Mouse (Mus musculus): ENCODE results near the gene Stxbp5. TPM values are rescaled to one million over a fixed set of nuclear protein-coding genes. Genes with fewer than 3 reads are reported as not detected.

Stxbp5 gene
- total and polyA plus RNA-seq, 3 experiments, result 9.8 to 20.1 (median 11.2) TPM

GRCm38 (mm10) chr10:9872143-9872542, 28.7 kb downstream of the Stxbp5 start:
- in situ Hi-C loops (cut with MboI; ENCODE audit: low pct_ligation_motif_present, low pct_unique_long_range_greater_than_20kb, low sequenced_read_pairs), result no loop called here
- Histone ChIP-seq H3K9ac (ENCODE audit: insufficient read depth, low read depth) (no peak overlapping the region), H3K4me2 (ENCODE audit: insufficient read depth, low read depth, poor library complexity, severe bottlenecking) (no peak overlapping the region), H3K79me2 (replicated peaks; ENCODE audit: control insufficient read depth, extremely low read depth, insufficient read depth, poor library complexity, severe bottlenecking) (no peaks in the 10 kb centered on the region), H3K9me3 (replicated peaks; ENCODE audit: low read length) (no peaks in the 10 kb centered on the region), H3K27ac (ENCODE audit: insufficient read depth, low read depth) (no peak overlapping the region), H3K4me1 (ENCODE audit: control insufficient read depth in 1 of 2, insufficient read depth in 2 of 2) (peaks cover 0 to 6% of the 10 kb centered on the region in 2 experiments; a peak in 1 of 4 replicates), H3K4me3 (replicated peaks in 1 of 3; ENCODE audit: low read depth in 2 of 3, low read length in 2 of 3, poor library complexity in 1 of 3) (no peak overlapping the region), H3K36me3 (replicated peaks in 1 of 2; ENCODE audit: control insufficient read depth in 1 of 2, insufficient read depth in 1 of 2, low read length in 1 of 2) (peaks cover 0 to 34% of the 10 kb centered on the region in 2 experiments), H3K27me3 (replicated peaks) (no peaks in the 10 kb centered on the region)
- dilution Hi-C loops (cut with MboI; ENCODE audit: extremely low pct_ligation_motif_present, extremely low pct_unique_long_range_greater_than_20kb, low sequenced_read_pairs), result no loop called here
- DNase-seq (ENCODE audit: extremely low read depth), result peak; percentile 19
- TF ChIP-seq MEF2A (IDR thresholded peaks at IDR 0.05; ENCODE audit: borderline replicate concordance, low read depth, low read length) (no peak), RAD21 (IDR thresholded peaks at IDR 0.05; ENCODE audit: low read depth, low read length) (peak; percentile 56), CTCF (conservative IDR thresholded peaks at IDR 0.05 in 1 of 2, IDR thresholded peaks at IDR 0.05 in 1 of 2; ENCODE audit: low read depth in 2 of 2, low read length in 2 of 2) (peak in 1 of 2 experiments; percentile 53; a peak in 2 of 4 replicates), SMC3 (IDR thresholded peaks at IDR 0.05; ENCODE audit: low read depth, low read length) (peak; percentile 20; the same call in 1 of the 2 replicates)

- Histone ChIP-seq H3K79me2 (replicated peaks; ENCODE audit: control insufficient read depth, extremely low read depth, insufficient read depth, poor library complexity, severe bottlenecking) (no peaks in the 10 kb centered on the region), H3K36me3 (replicated peaks in 1 of 2; ENCODE audit: control insufficient read depth in 1 of 2, insufficient read depth in 1 of 2, low read length in 1 of 2) (peaks cover 0 to 28% of the 10 kb centered on the region in 2 experiments), H3K4me1 (ENCODE audit: control insufficient read depth in 1 of 2, insufficient read depth in 2 of 2) (no peaks in the 10 kb centered on the region; a peak in 1 of 4 replicates), H3K27ac (ENCODE audit: insufficient read depth, low read depth) (no peak overlapping the region), H3K27me3 (replicated peaks) (no peaks in the 10 kb centered on the region), H3K4me2 (ENCODE audit: insufficient read depth, low read depth, poor library complexity, severe bottlenecking) (no peak overlapping the region), H3K4me3 (replicated peaks in 1 of 3; ENCODE audit: low read depth in 2 of 3, low read length in 2 of 3, poor library complexity in 1 of 3) (no peak overlapping the region), H3K9me3 (replicated peaks; ENCODE audit: low read length) (no peaks in the 10 kb centered on the region), H3K9ac (ENCODE audit: insufficient read depth, low read depth) (no peak overlapping the region)
- dilution Hi-C loops (cut with MboI; ENCODE audit: extremely low pct_ligation_motif_present, extremely low pct_unique_long_range_greater_than_20kb, low sequenced_read_pairs), result no loop called here
- in situ Hi-C loops (cut with MboI; ENCODE audit: low pct_ligation_motif_present, low pct_unique_long_range_greater_than_20kb, low sequenced_read_pairs), result no loop called here
- TF ChIP-seq SMC3 (IDR thresholded peaks at IDR 0.05; ENCODE audit: low read depth, low read length) (no peak), ZKSCAN1 (IDR thresholded peaks at IDR 0.05; ENCODE audit: borderline replicate concordance, low read depth, low read length) (no peak), NELFE (IDR thresholded peaks at IDR 0.05; ENCODE audit: low read depth, low read length) (no peak), ZC3H11A (IDR thresholded peaks at IDR 0.05; ENCODE audit: low read depth, low read length) (no peak), NRF1 (IDR thresholded peaks at IDR 0.05; ENCODE audit: low read depth, low read length) (no peak), ZMIZ1 (IDR thresholded peaks at IDR 0.05; ENCODE audit: low read depth, low read length) (no peak), EP300 (IDR thresholded peaks at IDR 0.05; ENCODE audit: low read length) (no peak)
- DNase-seq (ENCODE audit: extremely low read depth), result no peak
Measured at GRCm38 (mm10) chr10:9866793-9867579, 33.9 kb downstream of the Stxbp5 start.

GRCm38 (mm10) chr10:9860022-9860421, 40.9 kb downstream of the Stxbp5 start:
- peaks cover 4 to 48% of the 10 kb centered on the region in 2 experiments for H3K36me3 ChIP-seq (replicated peaks in 1 of 2; ENCODE audit: control insufficient read depth in 1 of 2, insufficient read depth in 1 of 2, low read length in 1 of 2)
- H3K9me3 ChIP-seq (replicated peaks; ENCODE audit: low read length), result peaks cover 4% of the 10 kb centered on the region
- no peak overlapping the region for H3K4me3 ChIP-seq (replicated peaks in 1 of 3; ENCODE audit: low read depth in 2 of 3, low read length in 2 of 3, poor library complexity in 1 of 3)
- no peaks in the 10 kb centered on the region for H3K79me2 ChIP-seq (replicated peaks; ENCODE audit: control insufficient read depth, extremely low read depth, insufficient read depth, poor library complexity, severe bottlenecking)
- peaks cover 2 to 14% of the 10 kb centered on the region in 2 experiments; a peak in 3 of 4 replicates for H3K4me1 ChIP-seq (ENCODE audit: control insufficient read depth in 1 of 2, insufficient read depth in 2 of 2)
- dilution Hi-C loops (cut with MboI; ENCODE audit: extremely low pct_ligation_motif_present, extremely low pct_unique_long_range_greater_than_20kb, low sequenced_read_pairs) (no loop called here), in situ Hi-C loops (cut with MboI; ENCODE audit: low pct_ligation_motif_present, low pct_unique_long_range_greater_than_20kb, low sequenced_read_pairs) (no loop called here)
- no peak overlapping the region for H3K27ac ChIP-seq (ENCODE audit: insufficient read depth, low read depth)
- H3K27me3 ChIP-seq (replicated peaks), result no peaks in the 10 kb centered on the region
- DNase-seq (ENCODE audit: extremely low read depth), result no peak
- no peak overlapping the region for H3K4me2 ChIP-seq (ENCODE audit: insufficient read depth, low read depth, poor library complexity, severe bottlenecking)
- H3K9ac ChIP-seq (ENCODE audit: insufficient read depth, low read depth), result no peak overlapping the region
- TF ChIP-seq CHD2 (IDR thresholded peaks at IDR 0.05; ENCODE audit: low read length) (no peak), JUND (conservative IDR thresholded peaks at IDR 0.05; ENCODE audit: low read depth, low read length) (no peak), POLR2AphosphoS2 (IDR thresholded peaks at IDR 0.05; ENCODE audit: low read depth, low read length) (no peak), ZC3H11A (IDR thresholded peaks at IDR 0.05; ENCODE audit: low read depth, low read length) (no peak), UBTF (IDR thresholded peaks at IDR 0.05; ENCODE audit: low read depth, low read length) (no peak), USF2 (conservative IDR thresholded peaks at IDR 0.05; ENCODE audit: low read depth, low read length) (no peak), TCF12 (IDR thresholded peaks at IDR 0.05; ENCODE audit: low read depth, low read length) (no peak), CHD1 (IDR thresholded peaks at IDR 0.05; ENCODE audit: low read depth, low read length) (no peak)
